Mouse (Mus musculus) adrenal gland, adult (tissue): ENCODE results near the gene Car5b.

ENCODE experiments used
- DNase-seq, 2 experiments: peaks; one replicate each; pipeline ENCODE4 v3.0.0; 2022 to 2023; ENCODE audit warnings: low spot score in 1 of 2; ENCODE audit not compliant: inconsistent age in 2 of 2

Car5b gene

DNA sequence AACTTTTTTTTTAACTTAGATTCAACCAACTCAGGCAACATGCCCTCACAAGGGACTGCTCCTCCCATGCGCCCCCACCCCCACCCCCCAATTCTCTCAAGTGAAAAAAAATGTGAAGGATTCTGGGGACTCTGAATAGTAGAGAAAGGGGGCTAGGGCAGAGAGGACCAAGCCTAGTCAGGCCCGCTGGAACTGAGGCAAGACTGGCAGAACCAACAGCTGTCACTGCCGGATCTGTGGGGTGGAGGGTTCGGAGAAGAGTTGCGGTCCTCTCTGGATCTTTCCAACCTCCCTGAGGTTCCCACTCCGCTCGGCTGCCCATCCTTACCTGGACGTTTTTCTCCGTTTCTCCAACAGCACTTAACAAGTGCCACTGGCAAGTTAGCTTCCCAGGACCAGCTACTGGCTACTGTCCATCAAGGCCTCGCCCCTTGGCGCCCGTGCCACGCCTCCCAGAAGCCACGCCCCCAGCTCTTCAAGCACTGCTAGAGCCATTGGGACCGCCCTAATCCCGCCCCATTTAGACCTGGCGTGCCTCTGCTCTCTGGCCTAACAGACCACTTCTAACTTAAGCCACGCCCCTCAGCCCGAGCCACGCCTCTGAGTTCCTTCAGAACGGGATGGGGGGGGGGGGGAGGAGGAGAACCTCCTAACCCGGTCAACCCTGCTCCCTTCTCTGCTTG lies at the start of gene Car5b:
TSS of gene Car5b (minus strand) at position 391 of the 683 bp plus-strand sequence.
- peak; percentile 92 to 95 for DNase-seq

DNA sequence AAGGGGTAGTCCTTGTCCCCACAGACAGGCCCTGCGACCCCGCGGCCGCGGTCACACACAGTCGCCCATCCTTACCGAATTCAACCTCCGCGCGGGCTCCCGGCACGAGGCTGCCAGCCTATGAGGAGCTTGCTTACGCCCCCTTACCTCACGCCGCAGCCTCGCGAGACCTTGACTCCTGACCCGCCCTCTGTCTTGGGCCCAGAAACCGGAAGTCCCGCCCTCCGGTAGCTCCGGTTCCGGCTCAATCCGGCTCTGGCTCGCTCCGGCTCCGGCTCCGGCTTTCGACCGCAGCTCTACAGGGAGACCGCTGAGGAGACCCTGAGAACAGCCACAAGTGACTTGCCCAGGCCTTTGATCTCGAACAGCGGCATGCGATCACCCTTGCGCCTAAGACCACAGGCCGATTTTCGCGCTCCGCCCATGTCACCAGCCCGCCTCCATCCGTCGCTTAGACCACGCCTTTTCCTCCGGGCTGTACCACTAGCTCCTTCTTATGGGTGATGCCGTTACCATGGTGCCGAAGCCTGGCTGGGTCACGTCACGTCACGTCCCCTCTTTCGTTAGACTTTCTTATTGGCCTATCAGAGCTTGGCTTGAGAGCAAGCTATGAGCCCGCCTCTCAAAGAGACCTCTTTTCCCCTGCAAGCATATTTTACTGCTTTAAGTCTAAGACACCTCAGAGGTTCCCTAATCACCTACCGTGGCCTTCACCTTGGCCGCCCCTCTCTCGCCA lies 48.4 kb upstream of the Car5b start, which contains the start of gene Siah1b:
TSS of gene Siah1b (minus strand) at position 454 of the 736 bp plus-strand sequence.
- peak; percentile 93 to 97 for DNase-seq

DNA sequence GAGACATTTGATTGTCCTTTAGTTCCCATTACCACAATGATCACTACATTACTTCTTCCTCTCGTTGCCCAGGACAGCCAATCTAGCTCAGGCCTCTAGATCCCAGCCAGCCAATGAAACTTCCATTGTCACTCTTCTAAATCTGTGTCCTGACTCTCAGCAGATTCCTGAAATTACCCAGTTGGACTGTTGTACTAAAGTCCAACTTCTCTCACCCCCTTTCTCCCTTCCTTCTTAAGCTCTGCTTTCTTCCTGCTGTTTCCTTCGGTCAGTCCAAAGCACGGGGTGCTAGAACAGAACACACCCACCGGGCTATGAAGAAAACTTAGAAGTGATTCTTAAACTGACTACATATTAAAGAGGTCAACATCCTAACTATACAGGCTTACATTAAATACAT lies 41.2 kb upstream of the Car5b start:
- no peak for DNase-seq

DNA sequence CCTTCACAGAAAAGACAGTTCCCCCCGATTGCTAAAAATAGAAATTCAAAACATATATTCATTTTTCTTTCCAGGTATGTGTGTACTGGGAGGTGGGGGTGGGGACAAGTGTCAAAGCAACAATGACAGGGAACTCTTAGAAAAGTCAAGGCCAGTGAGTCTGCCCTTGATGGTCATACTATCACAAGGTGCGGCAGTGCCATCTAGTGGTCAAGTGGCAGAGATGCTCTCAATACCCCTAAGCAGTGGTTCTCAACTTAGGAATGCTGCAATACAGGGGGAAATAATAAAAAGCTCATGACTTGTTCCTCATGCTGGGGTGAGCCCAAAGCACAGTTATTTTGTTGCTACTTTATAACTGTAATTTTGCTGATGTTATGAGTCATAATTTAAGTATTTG lies 38.4 kb upstream of the Car5b start:
- DNase-seq: peak; percentile 58 to 83

DNA sequence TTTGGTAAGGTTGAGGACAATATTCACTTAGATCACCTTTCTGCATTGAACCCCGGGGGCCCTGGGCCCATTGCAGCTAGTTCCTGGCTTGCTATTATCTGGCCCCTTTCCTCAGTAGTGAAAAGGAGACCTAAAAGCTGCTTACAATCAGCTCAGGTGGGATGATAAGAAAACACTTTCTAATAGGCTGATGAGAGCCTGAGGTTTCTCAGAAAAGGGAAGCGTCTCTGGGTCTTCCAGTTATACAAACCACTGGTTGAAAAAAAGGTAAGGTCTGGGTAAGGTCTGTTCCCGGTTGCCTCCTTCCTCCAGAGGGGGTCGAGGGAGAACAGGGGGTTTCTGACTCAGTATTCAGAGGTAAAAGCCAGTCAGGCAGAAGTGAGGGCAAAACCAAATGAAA lies 31.3 kb upstream of the Car5b start:
- DNase-seq: no peak

DNA sequence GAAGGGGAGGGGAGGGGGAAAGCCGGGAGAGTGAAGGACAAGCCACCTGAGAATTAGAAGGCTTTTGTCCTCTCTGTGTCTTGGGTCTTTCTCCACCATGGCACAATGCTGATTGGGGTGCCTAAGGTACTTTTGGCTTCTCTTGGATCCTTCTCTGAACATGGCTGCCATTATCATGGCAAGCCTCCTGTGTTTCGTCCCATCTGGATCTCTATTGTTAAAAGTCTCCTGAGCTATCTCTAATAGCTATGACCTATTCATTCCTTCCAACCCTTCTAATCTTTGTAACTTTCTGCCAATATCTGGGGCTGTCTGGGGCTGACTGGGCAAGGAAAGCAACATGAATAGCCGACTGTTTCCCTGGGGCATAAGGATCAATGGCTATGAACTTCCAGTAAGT lies 30.7 kb upstream of the Car5b start:
- DNase-seq: no peak

DNA sequence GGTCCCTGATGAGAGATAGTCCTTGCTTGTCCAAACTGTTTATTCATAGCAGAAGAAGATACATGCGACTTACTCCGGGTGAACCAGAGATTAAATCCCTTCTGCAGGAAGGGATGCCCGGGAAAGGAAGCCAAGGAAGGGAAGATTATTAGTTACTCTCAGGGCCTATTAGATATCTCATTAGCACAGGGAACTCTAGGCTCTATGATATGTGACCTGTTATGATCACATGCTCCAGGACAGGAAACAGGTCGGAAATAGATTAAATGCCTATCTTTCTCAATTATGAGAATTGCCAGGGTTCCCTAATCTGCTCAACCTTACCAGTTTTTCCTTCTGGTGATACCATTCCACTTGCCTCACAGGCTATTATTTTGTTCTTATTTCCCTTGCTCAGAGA lies 27.9 kb upstream of the Car5b start:
- no peak for DNase-seq

DNA sequence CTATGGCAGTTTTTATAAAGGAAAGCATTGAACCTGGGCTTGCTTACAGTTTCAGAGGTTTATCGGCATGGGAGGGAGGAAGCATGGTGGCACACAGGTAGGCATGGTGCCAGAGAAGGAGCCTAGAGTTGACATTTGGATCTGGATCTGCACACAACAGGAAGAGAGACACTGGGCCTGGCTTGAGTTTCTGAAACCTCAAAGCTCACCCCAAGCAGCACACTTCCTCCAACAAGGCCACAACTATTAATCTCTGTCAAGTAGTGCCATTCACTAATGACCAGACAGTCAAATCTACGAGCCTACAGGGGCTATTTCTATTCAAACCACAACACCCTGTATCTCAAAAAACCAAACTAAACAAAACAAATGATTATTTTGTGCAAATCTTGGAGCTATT lies 18.9 kb upstream of the Car5b start:
- no peak for DNase-seq

DNA sequence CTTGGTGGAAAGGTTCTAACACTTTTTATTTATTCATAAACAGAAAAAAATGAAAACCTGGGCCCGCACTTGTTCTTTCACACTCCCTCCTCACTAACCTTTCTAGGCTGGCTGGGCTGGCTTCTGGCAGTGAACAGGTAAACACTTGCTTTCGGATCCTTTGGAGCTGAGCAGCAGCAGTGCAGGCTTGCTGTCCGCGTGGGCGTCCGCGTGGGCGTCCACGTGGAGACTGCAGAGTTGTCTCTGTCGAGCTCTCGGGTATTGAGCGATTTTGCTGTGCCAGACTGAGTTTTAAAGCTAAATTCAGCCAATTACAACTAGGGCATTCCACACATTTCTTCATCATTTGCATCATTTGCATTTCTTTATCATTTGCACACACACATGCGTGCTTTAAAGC lies 14.3 kb upstream of the Car5b start:
- DNase-seq: no peak

DNA sequence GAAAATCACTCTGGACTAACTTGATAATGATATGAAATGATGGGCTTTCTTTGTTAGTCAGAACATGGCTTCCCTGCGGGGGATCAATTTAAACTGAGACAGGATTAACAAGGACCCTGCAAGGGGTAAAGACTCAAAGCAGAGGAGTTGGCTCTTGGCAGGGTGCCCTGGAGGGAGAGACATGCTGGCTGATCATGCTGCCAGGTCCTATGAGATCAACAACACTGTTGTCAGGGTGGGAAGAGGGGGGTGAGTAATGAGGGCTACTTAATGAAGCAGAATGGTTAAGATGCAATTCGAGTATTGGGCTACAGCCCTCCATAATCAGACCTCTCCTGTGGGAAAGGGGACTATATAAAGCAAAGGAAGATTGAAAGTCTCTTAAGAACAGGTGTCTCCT lies 11.1 kb upstream of the Car5b start:
- DNase-seq: no peak

DNA sequence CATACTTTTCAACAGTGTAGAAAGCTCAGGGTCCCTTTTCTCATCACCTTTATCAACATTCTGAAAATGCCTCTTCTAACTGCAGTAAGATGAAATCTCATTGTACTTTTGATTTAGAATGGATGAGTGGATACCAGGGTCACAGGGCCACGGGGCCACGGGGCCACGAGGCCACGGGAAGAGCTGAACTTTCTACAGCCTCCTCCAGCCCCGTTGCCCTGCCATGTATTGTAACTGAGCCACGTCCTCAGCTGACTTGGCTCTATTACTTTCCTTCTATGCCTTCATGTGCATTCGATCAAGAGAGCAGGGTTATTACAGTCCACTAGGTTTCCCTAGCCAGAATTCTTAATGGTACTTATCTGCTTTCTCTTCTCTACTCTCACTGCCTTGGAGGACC lies 8.1 kb upstream of the Car5b start:
- DNase-seq: no peak

DNA sequence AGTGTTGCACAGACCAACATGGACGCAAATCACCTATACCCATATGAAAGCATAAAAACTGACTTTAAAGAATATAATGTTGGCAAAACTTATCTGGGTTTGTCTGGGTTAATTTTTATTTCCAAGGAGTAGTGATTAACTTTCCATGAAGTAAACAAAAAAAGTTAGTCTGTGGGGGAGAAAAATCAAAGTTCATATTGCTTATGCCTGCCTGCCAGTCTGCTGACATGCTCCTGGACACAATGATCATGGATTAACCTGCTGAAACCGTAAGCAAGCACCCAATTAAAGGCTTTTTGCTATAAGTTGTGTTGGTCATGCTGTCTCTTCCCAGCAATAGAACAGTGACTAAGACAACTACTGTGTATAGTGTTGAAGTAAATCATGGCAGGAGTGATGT lies 7.6 kb upstream of the Car5b start:
- DNase-seq: no peak

DNA sequence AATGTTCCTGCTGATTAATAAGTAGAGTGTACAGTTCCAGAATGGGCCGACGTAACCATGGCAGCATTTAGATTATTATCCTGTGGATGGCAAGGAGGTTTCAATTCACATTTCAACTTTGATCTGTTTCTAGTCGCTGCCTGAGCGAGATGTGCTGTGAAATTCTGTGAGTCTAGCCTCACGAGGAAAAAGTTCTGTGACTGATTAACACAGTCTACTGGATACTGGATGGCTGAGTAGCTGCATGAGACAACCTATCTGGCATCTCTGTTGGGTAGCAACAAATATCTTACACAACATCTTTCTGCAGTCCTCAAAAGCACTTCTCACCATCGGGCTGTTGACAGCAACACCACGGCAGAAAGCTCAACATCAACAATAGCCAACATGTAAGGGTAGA lies 4.7 kb upstream of the Car5b start:
- DNase-seq: no peak

DNA sequence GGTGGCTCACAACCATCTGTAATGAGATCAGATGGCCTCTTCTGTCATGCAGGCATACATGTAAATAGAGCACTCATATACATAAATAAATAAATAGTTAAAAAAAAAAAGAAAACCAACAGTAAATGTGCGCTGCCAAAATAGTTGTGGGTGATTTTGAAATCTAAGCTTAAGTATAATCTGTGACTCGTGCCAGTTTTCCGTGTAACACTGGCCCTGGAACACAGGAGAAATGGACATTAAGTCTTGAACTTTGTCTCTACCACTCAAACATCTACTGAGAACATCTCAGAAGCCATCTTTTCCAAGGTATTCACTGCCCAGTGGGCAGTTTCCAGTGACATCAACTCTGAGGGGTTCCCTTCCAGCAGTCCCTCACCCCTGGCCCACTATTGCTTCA lies 12.2 kb downstream of the Car5b start:
- DNase-seq: no peak

DNA sequence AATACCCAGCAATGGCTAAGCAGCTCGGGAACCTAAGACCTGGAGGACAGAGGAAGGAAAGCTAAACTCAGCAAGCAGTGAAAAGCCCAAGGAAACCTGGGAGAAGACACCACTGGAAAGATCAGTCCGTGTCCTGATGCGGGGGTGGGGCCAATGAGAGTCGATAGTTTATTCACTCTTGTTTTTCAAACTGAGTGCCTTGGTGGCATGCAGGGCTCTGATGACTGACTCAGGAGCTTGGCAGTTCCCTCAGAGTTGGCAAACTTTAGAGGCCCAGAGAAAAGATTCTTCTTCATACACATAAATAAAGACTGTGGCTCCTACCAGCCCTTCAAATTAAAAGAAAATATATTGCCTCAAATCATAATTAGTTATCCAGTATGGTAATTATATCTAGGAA lies 12.8 kb downstream of the Car5b start:
- no peak for DNase-seq

DNA sequence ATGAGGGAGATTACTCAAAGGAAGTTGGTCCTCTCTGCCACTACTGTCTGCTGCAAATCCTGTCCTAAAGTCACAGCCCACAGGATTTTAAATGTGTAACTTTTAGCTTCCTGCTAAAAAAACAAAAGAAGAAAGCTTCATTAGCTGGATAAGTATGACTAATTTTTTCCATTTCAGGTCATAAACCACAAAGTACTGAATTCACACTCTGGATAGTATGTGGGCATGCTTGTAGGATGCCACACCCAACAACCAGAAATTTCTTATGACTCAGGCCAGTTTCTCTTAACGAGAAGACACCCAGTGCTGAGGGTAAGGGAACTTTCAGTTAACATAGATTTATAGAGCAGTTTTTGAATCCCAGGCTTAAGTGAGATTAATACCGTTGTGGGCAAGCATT lies 14.5 kb downstream of the Car5b start:
- DNase-seq: no peak

DNA sequence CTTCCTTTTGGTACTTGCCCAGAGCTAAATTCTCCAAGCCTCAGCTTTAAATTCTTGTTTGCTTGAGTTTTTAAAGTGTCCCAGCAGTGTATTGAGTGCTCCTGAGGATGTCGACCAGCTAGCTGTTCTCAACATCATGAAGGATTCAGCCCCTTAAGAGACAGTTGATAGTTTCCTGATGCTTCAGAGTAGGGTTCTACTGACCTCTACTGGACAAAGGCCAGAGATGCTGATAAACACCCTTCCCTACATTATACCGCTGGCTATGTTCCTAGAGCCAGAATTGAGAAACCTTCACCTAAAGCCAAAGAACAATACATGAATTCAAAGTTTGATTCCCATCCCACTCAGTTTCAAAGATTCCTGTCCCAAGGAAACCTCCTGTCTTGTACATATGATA lies 23.0 kb downstream of the Car5b start:
- DNase-seq: peak; percentile 6 to 53

DNA sequence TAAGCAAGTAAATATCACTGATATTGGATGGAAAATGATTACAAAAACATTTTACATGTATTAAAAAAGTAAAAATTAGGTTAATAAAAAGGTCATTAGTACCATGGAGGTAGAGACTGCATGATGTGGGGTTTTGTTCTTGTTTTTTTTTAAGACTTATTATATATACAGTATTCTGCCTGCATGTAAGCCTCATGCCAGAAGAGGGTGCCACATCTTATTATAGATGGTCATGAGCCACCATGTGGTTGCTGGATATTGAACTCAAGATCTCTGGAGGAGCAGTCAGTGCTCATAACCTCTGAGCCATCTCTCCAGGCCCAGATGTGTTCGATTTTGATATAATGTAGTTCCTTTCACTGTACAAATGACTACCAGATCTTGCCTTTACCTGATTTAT lies 27.9 kb downstream of the Car5b start:
- DNase-seq: no peak

DNA sequence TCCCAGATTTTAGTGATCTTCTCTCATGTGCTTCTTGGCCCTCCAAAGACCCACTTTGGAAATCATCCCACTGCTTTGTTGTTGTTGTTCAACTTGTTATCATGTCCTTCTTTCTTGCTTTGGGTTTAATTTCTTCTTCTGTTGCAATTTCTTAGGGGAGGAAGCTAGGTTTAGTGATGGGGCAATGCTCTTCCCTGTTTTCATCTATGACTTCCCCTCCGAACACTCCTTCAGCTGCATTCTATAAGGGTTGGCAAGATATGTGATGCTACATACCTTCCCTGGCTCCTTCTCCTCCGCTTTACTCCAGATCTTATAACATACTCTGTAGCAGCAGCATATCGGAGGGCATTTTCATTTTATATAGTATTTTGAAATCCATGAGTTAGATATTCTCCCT lies 31.0 kb downstream of the Car5b start:
- no peak for DNase-seq

DNA sequence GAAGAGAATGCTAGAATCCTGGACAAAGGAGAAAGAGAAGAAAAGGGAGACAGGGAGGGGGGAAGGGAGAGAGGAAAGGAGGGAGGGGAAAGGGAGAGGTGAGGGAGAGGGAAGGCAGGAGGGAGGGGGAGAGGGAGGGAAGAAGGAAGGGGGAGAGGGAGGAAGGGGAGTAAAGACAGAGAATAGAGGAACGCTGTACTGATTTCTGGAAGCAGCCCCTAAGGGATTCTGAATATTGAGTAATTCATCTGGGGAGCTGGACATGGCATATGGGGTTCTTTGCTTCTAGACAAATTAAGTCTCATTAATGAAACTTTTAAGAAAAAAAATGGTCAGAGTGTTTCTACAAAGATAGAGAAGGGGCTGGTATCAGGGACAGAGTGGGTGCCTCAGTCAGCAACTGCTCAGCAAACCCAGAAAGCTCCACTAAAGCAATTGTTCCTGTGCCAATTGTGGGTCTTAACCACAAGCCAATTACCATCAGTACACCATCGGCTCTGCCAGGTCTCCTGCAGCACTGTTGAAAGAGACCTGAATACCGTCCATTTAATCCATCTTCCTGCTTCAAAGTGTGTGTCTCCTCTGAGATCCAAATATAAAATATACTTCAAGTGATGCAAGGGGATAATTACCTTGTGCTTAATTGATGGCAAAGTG lies 40.0 kb downstream of the Car5b start:
- no peak for DNase-seq

DNA sequence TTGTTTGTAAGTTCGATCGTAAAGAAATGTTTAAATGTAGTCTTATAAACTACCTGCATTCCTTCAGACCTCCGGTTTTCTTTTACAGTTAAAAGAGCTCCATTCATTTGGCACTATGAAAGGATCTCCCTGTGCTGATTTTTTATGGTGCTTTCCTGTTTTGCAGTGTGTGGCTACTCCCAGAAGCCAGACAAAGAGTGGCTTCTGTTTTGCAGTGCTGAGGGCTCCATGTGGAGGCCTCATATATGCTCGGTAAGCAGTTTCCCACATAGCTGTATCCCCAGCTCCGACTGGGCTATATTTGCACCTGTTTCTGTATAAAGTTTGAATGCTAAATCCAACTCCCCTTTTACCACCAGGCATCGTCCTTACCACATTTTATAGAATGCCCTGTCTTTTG lies 45.7 kb downstream of the Car5b start:
- no peak for DNase-seq

DNA sequence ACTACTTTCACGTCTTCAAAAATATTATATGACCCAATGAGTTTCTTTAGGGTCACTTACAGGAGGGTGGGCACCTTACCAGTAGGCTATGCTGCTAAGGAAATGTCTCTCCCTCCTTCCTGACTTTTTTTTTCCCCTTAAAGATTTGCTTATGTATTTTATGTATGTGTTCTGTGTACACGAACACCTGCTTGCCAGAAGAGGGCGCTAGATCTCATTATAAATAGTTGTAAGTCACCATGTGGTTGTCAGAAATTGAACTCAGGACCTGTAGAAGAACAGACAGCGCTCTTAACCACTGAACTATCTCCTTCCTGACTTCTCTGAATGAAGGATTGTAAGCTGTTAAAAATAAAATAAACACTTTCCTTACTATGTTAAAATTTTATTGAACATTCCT lies 46.3 kb downstream of the Car5b start:
- DNase-seq: no peak
